Comparison of ENCODE assay signal across 13 mouse cellular contexts in genomic region chr11:109039060-109039791, GRCm38 (mm10).
DNase-seq lines count a peak whose midpoint lies in the region; ATAC-seq lines count a peak whose summit lies in the region.
"Had no signal": no experiment of that assay in that cellular context is flagged by ENCODE, and none has a peak within 500 bp of the region (broad histone marks: within the 10 kb centered on the region; RNA-seq: fewer than 3 reads in every experiment).

No protein-coding gene starts in this region.

- H3K4me1 ChIP-seq in hindbrain, embryonic 10.5 days (replicated peaks): peaks cover 27% of the 10 kb centered on the region
- no peaks in the 10 kb centered on the region for H3K4me1 ChIP-seq in hindbrain, embryonic 14.5 days (replicated peaks; ENCODE audit: control insufficient read depth, insufficient read depth, low read length)
- peaks cover 26% of the 10 kb centered on the region for H3K4me1 ChIP-seq in lung, embryonic 15.5 days
- peaks cover 13% of the 10 kb centered on the region for H3K4me1 ChIP-seq in brown adipose tissue, adult 24 weeks (ENCODE audit: control insufficient read depth, insufficient read depth, insufficient read length, low read length)
- H3K4me1 ChIP-seq: heart, embryonic 13.5 days had no signal

- H3K9me3 ChIP-seq in hindbrain, embryonic 10.5 days: no peaks in the 10 kb centered on the region
- no peaks in the 10 kb centered on the region for H3K9me3 ChIP-seq in hindbrain, embryonic 14.5 days (ENCODE audit: control insufficient read depth, low read length)
- H3K9me3 ChIP-seq in lung, embryonic 15.5 days: no peaks in the 10 kb centered on the region
- H3K9me3 ChIP-seq: heart, embryonic 13.5 days; limb, embryonic 15.5 days had no signal

- 81% methylated on average over 10 of the region's 10 CpGs for WGBS in hindbrain, embryonic 10.5 days
- 77% methylated on average over 10 of the region's 10 CpGs for WGBS in hindbrain, embryonic 14.5 days
- WGBS in lung, embryonic 15.5 days: 69% methylated on average over 10 of the region's 10 CpGs

- no peak for ATAC-seq in hindbrain, embryonic 14.5 days (ENCODE audit: low FRiP score)
- no peak for ATAC-seq in lung, embryonic 15.5 days (ENCODE audit: borderline replicate concordance, extremely low read depth, low FRiP score, low TSS enrichment)
- ATAC-seq: CD4-positive, CD25-positive, alpha-beta regulatory T cell, adult 4 months had no signal

- H3K27me3 ChIP-seq in hindbrain, embryonic 10.5 days (ENCODE audit: insufficient read depth, poor library complexity, severe bottlenecking): 0 out of 2 replicates have a peak, but pooled peaks cover 3% of the 10 kb centered on the region
- H3K27me3 ChIP-seq in hindbrain, embryonic 14.5 days (ENCODE audit: control insufficient read depth, insufficient read depth, low read length): no peaks in the 10 kb centered on the region
- H3K27me3 ChIP-seq in lung, embryonic 15.5 days: no peaks in the 10 kb centered on the region
- H3K27me3 ChIP-seq: limb, embryonic 15.5 days had no signal

- no peak for DNase-seq in hindbrain, embryonic 10.5 days (ENCODE audit: low spot score)
- DNase-seq in hindbrain, embryonic 14.5 days (ENCODE audit: low spot score): no peak
- DNase-seq in lung, postnatal 14 days: no peak
- DNase-seq in Muller cell, postnatal 12 days (ENCODE audit: inconsistent ontology term): peak; percentile 83
- DNase-seq in c-Kit-positive CD71-positive TER-119-positive erythroid progenitor cells, embryonic 14.5 days (ENCODE audit: low spot score): no peak
- no peak for DNase-seq in spleen, postnatal 36 days (ENCODE audit: low spot score in 2 of 2)
- DNase-seq: gastrocnemius, postnatal 14 days had no signal

- H3K4me3 ChIP-seq in hindbrain, embryonic 10.5 days: no peak overlapping the region
- no peak overlapping the region for H3K4me3 ChIP-seq in hindbrain, embryonic 14.5 days (replicated peaks; ENCODE audit: low read length)
- no peak overlapping the region for H3K4me3 ChIP-seq in lung, embryonic 15.5 days
- H3K4me3 ChIP-seq in brown adipose tissue, adult 24 weeks (ENCODE audit: insufficient read depth, low read depth, low read length): no peak overlapping the region
- H3K4me3 ChIP-seq: heart, embryonic 13.5 days; left cerebral cortex, adult 2 months; limb, embryonic 15.5 days had no signal

- no peak overlapping the region for H3K9ac ChIP-seq in hindbrain, embryonic 14.5 days
- H3K9ac ChIP-seq in lung, embryonic 15.5 days: no peak overlapping the region
- H3K9ac ChIP-seq: heart, embryonic 13.5 days; limb, embryonic 15.5 days had no signal

- 0 out of 2 replicates have a peak overlapping the region, but pooled peaks have one; percentile 54 for H3K27ac ChIP-seq in hindbrain, embryonic 10.5 days
- H3K27ac ChIP-seq in hindbrain, embryonic 14.5 days: no peak overlapping the region
- peak overlapping the region; percentile 58; the same call in 1 of the 2 replicates for H3K27ac ChIP-seq in lung, embryonic 15.5 days
- peak overlapping the region; percentile 79 for H3K27ac ChIP-seq in brown adipose tissue, adult 24 weeks (replicated peaks; ENCODE audit: low read depth, low read length)
- H3K27ac ChIP-seq: heart, embryonic 13.5 days; left cerebral cortex, adult 2 months; limb, embryonic 15.5 days had no signal

- no peaks in the 10 kb centered on the region for H3K36me3 ChIP-seq in hindbrain, embryonic 10.5 days
- H3K36me3 ChIP-seq in hindbrain, embryonic 14.5 days (replicated peaks; ENCODE audit: control insufficient read depth, insufficient read depth): no peaks in the 10 kb centered on the region
- no peaks in the 10 kb centered on the region for H3K36me3 ChIP-seq in lung, embryonic 15.5 days
- H3K36me3 ChIP-seq: heart, embryonic 13.5 days; limb, embryonic 15.5 days had no signal

- H3K4me2 ChIP-seq in hindbrain, embryonic 14.5 days (replicated peaks): no peak overlapping the region
- no peak overlapping the region for H3K4me2 ChIP-seq in lung, embryonic 15.5 days
- H3K4me2 ChIP-seq: heart, embryonic 13.5 days; limb, embryonic 15.5 days had no signal
